Mouse (Mus musculus): ENCODE data around the gene 3110040M04Rik.

DNA sequence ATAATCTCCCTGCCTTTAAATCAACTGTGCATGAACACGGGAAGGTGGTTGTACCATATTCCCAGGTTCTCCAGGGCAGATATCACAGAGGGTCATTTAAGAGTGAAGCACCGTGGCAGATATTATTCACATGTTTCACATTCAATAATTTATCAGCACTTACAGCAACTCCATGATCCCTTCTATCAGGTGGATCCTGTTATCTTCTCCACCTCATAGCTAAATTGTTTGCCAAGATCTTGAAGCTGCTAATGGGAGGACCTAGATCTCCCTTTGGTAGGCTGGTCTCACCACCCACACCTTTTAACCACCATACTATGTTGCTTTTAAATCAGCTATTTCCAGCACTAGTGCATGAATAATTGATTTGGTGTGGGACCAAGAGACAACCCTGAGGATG lies 23.8 kb upstream of the 3110040M04Rik start:
- no peak for TF ChIP-seq POLR2A (IDR thresholded peaks at IDR 0.05; ENCODE audit: insufficient read depth, low read depth, low read length)
- no peak for TF ChIP-seq CTCF (IDR thresholded peaks at IDR 0.05; ENCODE audit: insufficient read depth, low read depth, low read length)

Data from olfactory bulb, adult 2 months (tissue).